Mouse (Mus musculus): ENCODE measurements at regions not wholly inside any gene's neighbourhood (a gene's known extent, or its start where the extent isn't known, plus 50 kb on each side); places are given as distances from the start of the nearest gene placed in this dataset.

- DNase-seq (no peak), ATAC-seq (ENCODE audit: insufficient read depth) (no peak)
- Histone ChIP-seq H3K36me3 (ENCODE audit: insufficient read depth) (no peaks in the 10 kb centered on the region), H3K27ac (ENCODE audit: low read depth) (no peak overlapping the region), H3K4me3 (ENCODE audit: low read depth, low read length) (no peak overlapping the region), H3K4me2 (no peak overlapping the region), H3K4me1 (ENCODE audit: insufficient read depth) (peaks cover 12% of the 10 kb centered on the region), H3K27me3 (ENCODE audit: insufficient read depth, low read length) (no peaks in the 10 kb centered on the region), H3K9me3 (ENCODE audit: low read depth, low read length) (no peaks in the 10 kb centered on the region), H3K9ac (no peak overlapping the region)
- TF ChIP-seq CTCF (IDR thresholded peaks at IDR 0.05; ENCODE audit: low read depth): no peak
- WGBS: 83% methylated on average over 2 of the region's 2 CpGs
Measured at GRCm38 (mm10) chr3:38146663-38147062, 338.0 kb downstream of the Ankrd50 start.

DNA sequence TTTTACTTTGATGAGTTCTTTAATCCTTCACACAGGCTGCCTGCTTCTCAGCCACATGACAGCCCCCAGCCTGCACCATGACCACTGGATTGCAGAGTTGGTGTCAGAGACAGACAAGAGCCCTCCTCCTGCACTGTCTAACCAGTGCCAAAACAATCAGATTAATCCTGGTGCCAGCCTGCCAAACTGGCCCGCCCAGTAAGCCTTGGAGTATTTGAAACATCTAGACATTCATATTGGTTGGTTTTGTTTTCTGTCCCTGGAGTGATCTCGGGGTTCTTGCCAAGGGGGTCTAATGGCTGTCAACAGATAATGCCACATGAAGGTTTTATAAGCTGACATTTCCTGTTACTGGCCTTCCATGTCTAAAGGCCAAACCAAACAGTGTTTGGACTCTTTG is 339.2 kb downstream of the Ankrd50 start:
- peaks cover 12% of the 10 kb centered on the region for H3K4me1 ChIP-seq (ENCODE audit: insufficient read depth)
- no peaks in the 10 kb centered on the region for H3K36me3 ChIP-seq (ENCODE audit: insufficient read depth)
- DNase-seq (peak; percentile 59), ATAC-seq (ENCODE audit: insufficient read depth) (peak; percentile 78)
- 44% methylated on average over 2 of the region's 2 CpGs for WGBS
- H3K4me2 ChIP-seq: no peak overlapping the region
- H3K27ac ChIP-seq (ENCODE audit: low read depth): no peak overlapping the region
- TF ChIP-seq CTCF (IDR thresholded peaks at IDR 0.05; ENCODE audit: low read depth): no peak
- H3K4me3 ChIP-seq (ENCODE audit: low read depth, low read length): no peak overlapping the region
- no peak overlapping the region for H3K9ac ChIP-seq
- H3K9me3 ChIP-seq (ENCODE audit: low read depth, low read length): no peaks in the 10 kb centered on the region
- no peaks in the 10 kb centered on the region for H3K27me3 ChIP-seq (ENCODE audit: insufficient read depth, low read length)

- no peak for TF ChIP-seq CTCF (IDR thresholded peaks at IDR 0.05; ENCODE audit: low read depth)
- no peaks in the 10 kb centered on the region for H3K27me3 ChIP-seq (ENCODE audit: insufficient read depth, low read length)
- no peak overlapping the region for H3K27ac ChIP-seq (ENCODE audit: low read depth)
- no peaks in the 10 kb centered on the region for H3K36me3 ChIP-seq (ENCODE audit: insufficient read depth)
- no peak for ATAC-seq (ENCODE audit: insufficient read depth)
- no peak overlapping the region for H3K9ac ChIP-seq
- no peaks in the 10 kb centered on the region for H3K9me3 ChIP-seq (ENCODE audit: low read depth, low read length)
- H3K4me2 ChIP-seq: no peak overlapping the region
- no peak overlapping the region for H3K4me3 ChIP-seq (ENCODE audit: low read depth, low read length)
- DNase-seq: no peak
- peaks cover 12% of the 10 kb centered on the region for H3K4me1 ChIP-seq (ENCODE audit: insufficient read depth)
Measured at GRCm38 (mm10) chr3:38144650-38145049, 340.0 kb downstream of the Ankrd50 start.

DNA sequence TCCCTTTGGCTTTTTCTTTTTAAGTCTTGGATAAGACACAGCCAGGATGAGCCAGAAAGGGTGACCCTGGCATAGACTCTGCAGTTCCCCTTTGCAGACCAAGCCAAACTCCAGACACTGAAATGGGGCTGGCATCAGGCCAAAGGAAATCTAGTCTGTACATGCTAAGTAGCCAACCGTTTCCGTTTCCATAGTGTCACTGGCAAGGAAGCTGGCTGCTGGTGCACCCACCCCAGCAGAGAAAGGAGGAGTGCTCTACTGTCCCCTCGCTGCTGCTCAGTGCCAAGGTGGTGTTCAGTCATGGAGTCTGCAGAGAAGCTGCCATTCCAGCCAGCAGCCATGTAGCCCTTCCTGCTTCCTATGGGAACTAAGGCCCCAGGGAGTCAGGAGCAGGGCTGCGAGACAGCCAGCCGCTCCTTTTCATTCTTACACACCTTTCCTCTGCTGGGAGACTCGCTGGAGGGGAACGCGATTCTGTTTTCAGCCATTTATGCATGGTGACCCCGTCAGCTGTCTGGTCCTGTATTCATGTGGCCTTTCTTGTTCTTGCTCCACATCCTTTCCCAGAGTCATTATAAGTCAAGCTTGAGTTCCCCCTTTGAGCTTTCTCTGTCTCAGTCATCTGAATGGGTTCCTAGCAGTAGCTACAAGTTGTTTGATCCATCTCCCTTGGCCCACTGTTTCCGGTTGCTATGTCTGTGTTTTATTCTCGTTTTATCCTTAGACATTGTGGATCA is 341.3 kb downstream of the Ankrd50 start:
- Histone ChIP-seq H3K4me3 (ENCODE audit: low read depth, low read length) (no peak overlapping the region), H3K27me3 (ENCODE audit: insufficient read depth, low read length) (no peaks in the 10 kb centered on the region), H3K9me3 (ENCODE audit: low read depth, low read length) (no peaks in the 10 kb centered on the region), H3K4me1 (ENCODE audit: insufficient read depth) (peaks cover 12% of the 10 kb centered on the region), H3K4me2 (no peak overlapping the region), H3K36me3 (ENCODE audit: insufficient read depth) (no peaks in the 10 kb centered on the region), H3K27ac (ENCODE audit: low read depth) (no peak overlapping the region; the same call in 1 of the 2 replicates), H3K9ac (no peak overlapping the region)
- peak; percentile 60 for TF ChIP-seq CTCF (IDR thresholded peaks at IDR 0.05; ENCODE audit: low read depth)
- WGBS: 55% methylated on average over 11 of the region's 11 CpGs
- ATAC-seq (ENCODE audit: insufficient read depth): peak; percentile 86
- DNase-seq: peak; percentile 92

- WGBS: 94% methylated on average over 4 of the region's 4 CpGs
- ATAC-seq (ENCODE audit: insufficient read depth) (no peak), DNase-seq (no peak)
- H3K36me3 ChIP-seq (ENCODE audit: insufficient read depth): no peaks in the 10 kb centered on the region
- H3K9me3 ChIP-seq (ENCODE audit: low read depth, low read length): no peaks in the 10 kb centered on the region
- no peak for TF ChIP-seq CTCF (IDR thresholded peaks at IDR 0.05; ENCODE audit: low read depth)
- H3K4me3 ChIP-seq (ENCODE audit: low read depth, low read length): no peak overlapping the region
- H3K27ac ChIP-seq (ENCODE audit: low read depth): no peak overlapping the region
- H3K9ac ChIP-seq: no peak overlapping the region
- H3K27me3 ChIP-seq (ENCODE audit: insufficient read depth, low read length): no peaks in the 10 kb centered on the region
- H3K4me2 ChIP-seq: no peak overlapping the region
- H3K4me1 ChIP-seq (ENCODE audit: insufficient read depth): peaks cover 3% of the 10 kb centered on the region; the same call in 1 of the 2 replicates
Measured at GRCm38 (mm10) chr3:38139387-38139786, 345.3 kb downstream of the Ankrd50 start.

DNA sequence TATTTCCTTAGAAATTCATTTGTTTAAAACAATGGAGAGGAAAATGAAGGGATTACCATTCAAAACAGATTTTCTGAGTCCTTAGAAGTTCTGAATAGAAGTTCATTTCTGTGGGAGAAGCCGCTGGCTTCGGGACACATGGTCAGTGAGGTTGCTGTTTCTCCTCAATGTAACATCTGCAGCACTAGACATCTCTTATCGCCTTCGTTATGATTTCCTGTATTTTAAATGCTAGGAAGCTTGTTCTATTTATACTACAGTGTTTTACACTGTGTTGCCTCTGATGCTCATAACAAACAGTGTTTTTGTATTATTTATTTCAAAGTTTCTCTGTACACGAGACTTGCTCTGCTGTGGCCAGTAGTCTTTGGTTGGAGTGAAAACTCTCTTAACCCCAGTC is 346.6 kb downstream of the Ankrd50 start:
- Histone ChIP-seq H3K36me3 (ENCODE audit: insufficient read depth) (no peaks in the 10 kb centered on the region), H3K27ac (ENCODE audit: low read depth) (no peak overlapping the region), H3K4me2 (no peak overlapping the region), H3K9me3 (ENCODE audit: low read depth, low read length) (no peaks in the 10 kb centered on the region), H3K9ac (no peak overlapping the region), H3K27me3 (ENCODE audit: insufficient read depth, low read length) (no peaks in the 10 kb centered on the region), H3K4me1 (ENCODE audit: insufficient read depth) (no peaks in the 10 kb centered on the region; the same call in 1 of the 2 replicates), H3K4me3 (ENCODE audit: low read depth, low read length) (no peak overlapping the region)
- no peak for TF ChIP-seq CTCF (IDR thresholded peaks at IDR 0.05; ENCODE audit: low read depth)
- no peak for ATAC-seq (ENCODE audit: insufficient read depth)
- no peak for DNase-seq
- 66% methylated on average over 5 of the region's 5 CpGs for WGBS

DNA sequence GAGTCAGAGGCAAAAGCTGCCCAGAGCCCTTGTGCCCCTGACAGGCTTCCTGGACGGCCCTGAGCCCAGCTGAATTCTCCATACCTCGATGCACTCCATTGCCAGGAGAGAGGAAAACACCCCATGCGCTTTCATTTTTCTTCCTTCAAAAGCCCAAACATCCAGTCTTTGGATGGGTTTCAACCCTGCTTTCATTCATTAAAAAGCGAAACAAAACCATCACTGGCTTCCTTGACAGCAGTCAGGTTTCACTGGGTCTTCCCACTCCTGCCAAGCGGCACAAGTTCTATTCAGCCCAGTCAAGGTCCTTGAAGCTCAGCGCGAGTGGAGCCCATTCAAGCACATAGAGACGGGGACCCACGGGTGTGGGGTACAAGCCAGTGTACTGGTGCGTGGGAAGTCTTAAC is 348.8 kb downstream of the Ankrd50 start:
- Histone ChIP-seq H3K9ac (no peak overlapping the region), H3K36me3 (ENCODE audit: insufficient read depth) (no peaks in the 10 kb centered on the region), H3K4me3 (ENCODE audit: low read depth, low read length) (no peak overlapping the region), H3K27ac (ENCODE audit: low read depth) (no peak overlapping the region), H3K4me1 (ENCODE audit: insufficient read depth) (0 out of 2 replicates have a peak, but pooled peaks cover 2% of the 10 kb centered on the region), H3K27me3 (ENCODE audit: insufficient read depth, low read length) (no peaks in the 10 kb centered on the region), H3K4me2 (no peak overlapping the region), H3K9me3 (ENCODE audit: low read depth, low read length) (no peaks in the 10 kb centered on the region)
- no peak for ATAC-seq (ENCODE audit: insufficient read depth)
- WGBS: 80% methylated on average over 10 of the region's 10 CpGs
- no peak for DNase-seq
- TF ChIP-seq CTCF (IDR thresholded peaks at IDR 0.05; ENCODE audit: low read depth): no peak
